Mouse (Mus musculus) spleen, postnatal 10 days (tissue): Measurements from ENCODE around the gene C2cd2l.
"Not testable (repeated sequence)": the region's sequence is repeated elsewhere in the genome, so short reads cannot be mapped to it uniquely, and the experiment has no call there.

Source experiments
- DNase-seq, 2 experiments: peaks; one replicate each; pipeline ENCODE4 v3.0.0; 2021 to 2022; ENCODE audit warnings: low spot score in 2 of 2

C2cd2l gene

DNA sequence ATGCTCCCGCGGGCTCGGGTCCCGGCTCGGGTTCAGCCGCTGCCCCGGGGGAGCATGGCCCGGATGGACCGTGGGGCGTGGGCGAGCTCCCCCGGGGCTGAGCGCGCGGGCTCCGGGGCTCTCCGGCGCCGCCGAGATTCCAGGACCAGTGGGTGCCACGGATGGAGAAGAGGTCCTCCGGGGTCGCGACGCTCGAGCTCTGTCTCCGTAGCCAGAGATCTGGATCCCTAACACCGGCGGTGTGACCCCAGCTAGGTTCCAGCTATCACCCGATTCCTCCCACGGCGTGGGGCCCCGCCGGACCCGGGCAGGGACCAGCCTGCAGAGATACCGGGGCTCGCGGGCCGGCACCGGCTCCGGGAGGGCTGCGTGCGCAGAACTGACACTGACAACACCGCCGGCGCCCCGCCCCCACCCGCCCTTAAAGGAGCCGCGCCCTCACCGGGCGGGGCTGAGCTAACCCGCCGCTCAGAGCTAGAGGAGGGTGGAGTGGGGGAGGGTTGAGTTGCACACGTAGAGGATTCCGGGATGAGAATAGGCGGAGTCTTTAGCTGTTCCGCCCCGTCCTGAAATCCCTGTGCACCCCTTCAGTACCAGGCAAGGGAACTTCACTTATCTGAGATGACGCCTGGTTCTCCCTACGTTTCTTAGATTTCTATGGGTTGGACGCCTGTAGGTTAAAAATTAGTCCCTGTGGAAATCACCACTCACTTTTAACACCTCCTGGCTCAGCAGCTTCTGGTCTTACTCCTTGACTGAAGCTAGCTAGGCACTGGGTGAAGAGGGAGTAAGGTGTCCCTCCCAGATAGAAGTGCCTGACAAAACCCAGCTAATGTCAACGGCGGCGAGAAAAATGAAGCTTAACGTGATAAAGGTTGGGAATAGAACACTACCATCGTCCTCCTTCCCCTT is at the start of gene C2cd2l:
TSS of gene C2cd2l (minus strand) at position 399 of the 912 bp plus-strand sequence.
- peak; percentile 90 to 93 for DNase-seq

DNA sequence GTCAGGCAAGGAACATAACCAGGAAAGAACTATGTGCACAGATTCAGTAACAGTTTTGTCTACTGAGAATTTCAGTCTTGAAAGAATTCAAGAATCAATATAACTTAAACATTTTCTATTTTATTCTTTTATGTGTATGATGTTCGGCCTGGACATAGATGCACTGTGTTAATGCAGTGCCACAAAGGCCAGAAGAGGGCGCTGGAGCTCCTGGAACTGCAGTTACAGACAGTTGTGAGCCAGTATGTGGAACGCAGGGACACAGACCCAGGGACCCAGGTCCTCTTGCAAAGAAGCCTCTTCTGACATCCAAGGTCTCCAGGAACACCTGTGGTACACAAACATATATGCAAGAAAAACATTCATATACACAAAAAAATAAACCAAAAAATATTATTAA is 44.4 kb upstream of the C2cd2l start:
- peak in 1 of 2 experiments; percentile 59 for DNase-seq

DNA sequence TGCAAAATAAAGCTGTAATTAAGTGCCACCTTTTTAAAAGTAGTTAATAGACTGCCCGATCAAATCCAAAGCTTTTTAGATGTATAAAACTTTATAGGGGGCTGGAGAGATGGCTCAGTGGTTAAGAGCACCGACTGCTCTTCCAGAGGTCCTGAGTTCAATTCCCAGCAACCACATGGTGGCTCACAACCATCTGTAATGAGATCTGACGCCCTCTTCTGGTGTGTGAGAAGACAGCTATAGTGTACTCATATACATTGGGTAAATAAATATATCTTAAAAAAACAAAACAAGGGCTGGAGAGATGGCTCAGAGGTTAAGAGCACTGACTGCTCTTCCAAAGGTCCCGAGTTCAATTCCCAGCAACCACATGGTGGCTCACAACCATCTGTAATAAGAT is 41.8 kb upstream of the C2cd2l start:
- not testable (repeated sequence) for DNase-seq

DNA sequence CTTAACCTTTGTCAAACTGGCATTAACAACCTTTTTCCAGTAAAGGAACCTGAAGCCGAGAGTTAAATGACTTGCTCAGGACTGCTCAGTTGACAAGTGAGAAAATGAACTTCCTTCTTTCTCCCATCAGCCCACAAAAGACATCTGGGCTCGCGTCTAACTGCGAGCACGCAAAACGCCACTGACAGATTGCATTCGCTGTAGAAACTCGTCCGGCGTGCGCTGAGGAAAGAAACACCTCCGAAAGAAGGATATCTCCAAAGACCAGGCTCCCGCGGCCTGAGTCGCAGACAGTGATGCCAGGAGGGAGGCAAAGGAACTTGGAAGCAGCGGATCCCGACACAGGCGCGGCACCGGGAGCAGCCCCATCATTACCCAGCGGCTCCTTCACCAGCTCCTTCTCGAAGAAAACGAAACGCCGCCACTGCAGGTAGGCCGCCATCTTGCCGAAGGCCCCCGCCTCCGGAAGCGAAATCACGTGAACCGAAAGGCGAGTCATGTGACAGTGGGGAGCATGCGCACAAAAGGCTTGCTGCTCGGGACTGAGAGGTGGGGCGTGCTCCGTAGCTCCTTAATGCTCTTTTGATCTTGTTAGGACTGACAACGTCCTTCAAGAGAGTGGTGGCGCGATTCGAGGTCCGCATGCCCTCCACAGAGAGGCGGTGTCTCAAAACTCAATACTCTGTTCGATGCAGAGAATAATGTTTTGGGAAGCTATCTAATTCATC is 41.3 kb upstream of the C2cd2l start, which contains the start of gene Vps11:
TSS of gene Vps11 (minus strand) at position 481 of the 728 bp plus-strand sequence.
- peak; percentile 92 to 97 for DNase-seq

DNA sequence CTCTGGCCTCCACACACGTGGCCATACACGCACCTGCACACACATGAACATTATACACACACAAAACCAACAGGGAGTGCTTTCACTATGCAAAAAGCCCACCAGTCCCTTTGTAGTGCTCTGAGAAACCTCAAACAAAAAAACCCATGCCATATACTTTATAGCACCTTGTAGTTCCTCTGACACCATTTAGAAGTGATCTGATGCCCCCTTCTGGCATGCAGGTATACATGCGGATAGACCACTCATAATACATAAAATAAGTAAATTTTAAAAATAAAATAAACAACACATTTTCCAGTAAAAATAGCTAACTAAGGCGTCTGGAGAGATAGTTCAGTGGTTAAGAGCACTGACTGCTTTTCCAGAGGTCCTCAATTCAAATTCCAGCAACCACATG is 37.1 kb upstream of the C2cd2l start:
- DNase-seq = peak in 1 of 2 experiments; percentile 60

GRCm38 (mm10) chr9:44353142-44353541 is 33.1 kb upstream of the C2cd2l start:
- DNase-seq = no peak

DNA sequence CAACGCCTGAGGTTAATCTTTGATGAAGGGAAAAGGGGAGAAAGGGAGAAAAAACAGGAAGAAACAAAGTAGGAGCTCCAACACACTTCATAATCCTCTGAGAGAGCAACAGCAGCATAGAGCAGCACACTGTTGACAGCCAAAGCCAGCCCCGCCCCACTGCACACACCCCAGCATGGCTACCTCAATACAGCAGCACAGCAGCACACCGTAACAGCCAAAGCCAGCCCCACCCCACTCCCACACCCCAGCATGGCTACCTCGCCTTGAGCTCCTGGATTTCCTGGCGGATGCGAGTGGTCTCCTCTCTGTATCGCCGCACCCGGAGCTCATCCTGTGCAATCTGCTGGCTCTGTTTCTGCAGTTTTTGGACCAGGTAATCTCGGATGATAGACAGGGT is 32.3 kb upstream of the C2cd2l start:
- no peak for DNase-seq

DNA sequence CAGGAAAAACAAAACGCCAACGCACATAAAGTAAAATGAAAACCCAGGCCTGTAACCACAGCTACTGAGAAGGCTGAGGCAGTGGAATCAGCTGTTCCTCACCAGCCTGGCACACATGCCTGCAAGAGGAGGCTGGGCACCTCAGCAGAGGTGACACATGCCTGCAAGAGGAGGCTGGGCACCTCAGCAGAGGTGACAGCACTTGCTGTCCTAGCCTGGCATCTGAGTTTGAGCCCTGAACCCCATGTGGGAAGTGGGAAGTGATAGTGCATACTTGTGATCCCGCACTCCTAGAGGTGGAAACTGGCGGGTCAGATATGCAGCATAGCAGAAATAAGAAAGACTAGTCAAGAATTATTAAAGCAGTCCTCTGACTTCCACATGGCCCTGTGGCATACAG is 31.3 kb upstream of the C2cd2l start:
- no peak for DNase-seq

GRCm38 (mm10) chr9:44348546-44348945 is 28.5 kb upstream of the C2cd2l start:
- DNase-seq = no peak

GRCm38 (mm10) chr9:44347621-44348020 is 27.5 kb upstream of the C2cd2l start:
- no peak for DNase-seq

DNA sequence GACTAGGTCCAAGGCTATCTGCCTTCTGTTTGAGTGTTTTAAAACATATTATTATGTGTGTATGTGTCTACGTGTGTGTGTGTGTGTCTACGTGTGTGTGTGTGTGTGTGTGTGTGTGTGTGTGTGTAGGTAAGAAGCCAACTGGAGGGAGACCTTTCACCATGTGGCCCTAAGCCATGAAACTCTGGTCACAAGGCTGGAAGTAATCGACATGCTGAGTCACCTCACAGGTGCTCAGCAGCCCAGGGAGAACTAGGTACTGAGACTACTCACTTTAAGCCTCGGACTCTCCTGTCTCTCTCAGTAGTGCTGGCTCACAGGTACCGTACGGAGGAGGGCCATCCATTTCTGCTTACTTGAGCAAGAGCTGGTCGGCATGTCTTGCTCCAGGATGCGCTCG is 27.1 kb upstream of the C2cd2l start:
- DNase-seq = no peak

GRCm38 (mm10) chr9:44345570-44346433 is 25.7 kb upstream of the C2cd2l start:
- DNase-seq = no peak

DNA sequence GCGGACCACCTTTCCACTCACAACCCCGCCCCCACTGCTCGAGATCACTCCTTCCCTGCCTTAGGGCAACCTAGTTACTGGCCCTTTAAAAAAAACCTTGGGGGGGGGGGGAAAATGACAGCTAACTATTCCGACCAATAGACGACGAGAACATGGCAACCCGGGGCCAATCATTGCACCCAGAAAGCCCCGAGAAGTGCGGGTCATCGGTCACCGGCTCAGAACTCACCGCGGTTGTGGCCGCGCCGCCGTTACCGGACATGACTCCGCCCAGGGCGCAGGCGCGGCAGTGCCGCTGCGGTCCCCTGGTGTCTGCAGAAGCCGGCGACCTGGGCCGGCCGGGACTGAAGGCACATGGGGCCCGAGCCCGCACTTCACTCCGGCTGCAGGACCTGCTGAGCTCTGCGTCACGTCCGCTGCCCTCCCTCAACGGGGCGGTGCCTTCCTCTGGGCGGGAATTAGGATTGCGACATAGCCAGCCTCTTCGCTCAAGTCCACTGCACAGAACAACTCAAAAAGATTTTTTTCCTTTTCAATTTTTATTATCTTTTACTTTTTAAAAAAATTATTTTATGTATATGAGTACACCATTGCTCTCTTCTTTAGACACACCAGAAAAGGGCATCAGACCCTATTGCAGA is 23.8 kb upstream of the C2cd2l start, which contains the start of gene Hmbs:
TSS of gene Hmbs (minus strand) at position 448 of the 641 bp plus-strand sequence.
- peak; percentile 93 to 94 for DNase-seq

DNA sequence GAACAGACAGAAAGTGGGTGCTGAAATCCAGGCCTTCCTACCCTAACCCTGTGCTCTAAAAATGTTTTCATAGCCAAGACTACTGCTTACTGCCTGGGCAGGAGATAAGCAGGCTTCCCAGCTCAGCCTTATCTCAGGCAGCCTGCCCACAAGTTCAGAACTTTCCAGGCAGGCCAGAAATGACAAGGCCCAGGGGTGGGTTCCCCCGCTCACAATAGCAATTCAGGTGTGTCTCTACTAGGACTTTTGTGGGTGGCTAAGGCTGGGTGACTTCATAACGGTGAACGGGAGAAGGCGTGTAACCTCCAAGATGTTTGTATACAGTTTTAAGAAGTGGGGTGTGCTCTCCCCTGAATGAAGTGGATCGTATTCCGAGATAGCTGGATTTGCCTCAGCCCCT is 23.2 kb upstream of the C2cd2l start:
- peak; percentile 72 to 80 for DNase-seq

DNA sequence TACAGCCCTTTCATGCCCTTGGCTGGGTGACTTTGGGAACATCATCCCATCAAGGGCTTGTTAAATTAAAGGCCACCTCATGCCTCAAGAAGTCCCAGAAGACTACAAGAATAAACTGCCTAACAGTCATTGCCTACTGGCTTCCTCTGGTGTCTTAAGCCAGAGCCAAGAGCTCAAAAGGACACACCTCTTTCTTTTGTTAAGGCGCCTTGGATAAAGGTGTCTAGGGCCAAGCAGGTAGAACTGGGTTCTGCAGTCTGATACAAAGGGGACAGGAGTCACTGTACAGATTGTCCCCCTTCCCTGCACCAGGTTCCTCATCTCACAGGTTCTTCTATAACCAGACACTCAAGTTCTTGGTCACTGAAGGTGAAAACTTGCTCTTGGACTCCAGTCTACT is 22.5 kb upstream of the C2cd2l start:
- DNase-seq = no peak

DNA sequence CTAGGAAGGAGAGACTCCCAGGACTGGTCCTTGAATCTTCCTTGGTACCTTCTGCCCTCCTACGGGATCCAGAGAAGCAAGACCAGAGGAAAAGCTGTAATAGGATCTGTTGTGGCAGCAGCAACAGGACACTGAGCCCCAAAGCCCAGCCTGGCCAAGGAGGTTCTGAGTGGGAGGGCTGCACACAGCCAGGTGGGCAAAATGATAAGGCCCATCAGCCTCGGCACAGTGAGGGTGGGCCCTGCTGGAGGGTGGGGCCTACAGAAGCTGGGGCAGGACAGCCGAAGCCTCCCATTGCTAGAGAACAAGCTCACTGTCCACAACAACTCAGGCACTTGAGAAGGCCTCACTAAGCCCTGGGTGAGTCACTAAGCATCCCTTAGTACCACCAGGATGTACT is 22.1 kb upstream of the C2cd2l start:
- peak; percentile 84 to 90 for DNase-seq

- peak in 1 of 2 experiments; percentile 49 for DNase-seq
Measured at GRCm38 (mm10) chr9:44341487-44341886, 21.4 kb upstream of the C2cd2l start.

GRCm38 (mm10) chr9:44338574-44338973 is 18.5 kb upstream of the C2cd2l start:
- no peak for DNase-seq

- DNase-seq = peak; percentile 40 to 42
Measured at GRCm38 (mm10) chr9:44337436-44338169, 17.5 kb upstream of the C2cd2l start.

DNA sequence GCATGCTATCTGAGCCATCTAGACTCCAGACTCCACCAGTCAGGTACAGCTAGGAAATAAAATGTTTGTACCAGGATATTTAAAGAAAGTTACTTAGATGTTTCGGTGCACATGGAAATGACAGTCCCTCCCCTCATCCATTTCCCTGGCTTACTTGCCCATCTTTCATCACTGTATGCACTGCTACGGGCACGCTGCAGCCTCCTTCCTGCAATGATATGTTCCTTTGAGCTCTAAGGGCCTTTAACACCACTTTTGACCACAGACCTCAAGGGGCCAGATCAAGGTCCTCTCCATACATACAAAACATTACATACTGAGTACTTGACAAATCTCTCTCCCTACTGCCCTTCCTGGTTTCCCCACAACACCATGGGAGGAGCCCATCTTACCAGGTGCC is 16.9 kb upstream of the C2cd2l start:
- DNase-seq = peak; percentile 35 to 47
